Mouse (Mus musculus) macrophage (primary cell): ENCODE results near the gene Ndfip2. TPM values are rescaled to one million over a fixed set of nuclear protein-coding genes. Genes with fewer than 3 reads are reported as not detected.

Experiments
- H3K27ac ChIP-seq: fragments of 350-480 bp; formaldehyde crosslinking; 2 replicates; pipeline ENCODE4 v1.9.0; 2021
- H3K36me3 ChIP-seq: fragments of 350-480 bp; formaldehyde crosslinking; 2 replicates; pipeline ENCODE4 v1.9.0; 2021; ENCODE audit errors: inconsistent target
- H3K4me3 ChIP-seq: fragments of 350-480 bp; formaldehyde crosslinking; 2 replicates; pipeline ENCODE4 v1.9.0; 2021; ENCODE audit errors: inconsistent target
- H3K79me2 ChIP-seq: fragments of 350-480 bp; formaldehyde crosslinking; 2 replicates; pipeline ENCODE4 v1.9.0; 2021; ENCODE audit errors: inconsistent target
- WGBS: methylation state at CpG from one replicate; pipeline ENCODE4 v1.1.7; 2026; ENCODE audit warnings: inconsistent platforms; ENCODE audit not compliant: missing documents; 5-methylcytosine and 5-hydroxymethylcytosine counted together
- polyA plus RNA-seq: library from polyadenylated mRNA; stranded (reverse); fragments of 250-400 nt; gene quantifications from 3 replicates; pipeline ENCODE4 v1.2.4, GENCODE M21; 2018; ENCODE audit warnings: inconsistent platforms

The Ndfip2 gene
- polyA plus RNA-seq, 1 experiment from 2014 or later, result 22.0 TPM

GRCm38 (mm10) chr14:105259035-105259880, 885 bp downstream of the Ndfip2 start:
- Histone ChIP-seq H3K27ac (no peak overlapping the region), H3K36me3 (no peaks in the 10 kb centered on the region), H3K79me2 (peaks cover 53% of the 10 kb centered on the region), H3K4me3 (peak overlapping the region; percentile 64)
- WGBS, result 16% methylated on average over 24 of the region's 34 CpGs

- H3K27ac ChIP-seq, result no peak overlapping the region
- no peak overlapping the region for H3K4me3 ChIP-seq
- peaks cover 90% of the 10 kb centered on the region for H3K79me2 ChIP-seq
- 92% methylated on average over 5 of the region's 5 CpGs for WGBS
- H3K36me3 ChIP-seq, result no peaks in the 10 kb centered on the region
Measured at GRCm38 (mm10) chr14:105262923-105263322, 4.5 kb downstream of the Ndfip2 start.

GRCm38 (mm10) chr14:105267095-105267494, 8.7 kb downstream of the Ndfip2 start:
- no peaks in the 10 kb centered on the region for H3K36me3 ChIP-seq
- H3K4me3 ChIP-seq, result no peak overlapping the region
- H3K79me2 ChIP-seq, result peaks cover 100% of the 10 kb centered on the region
- WGBS, result 92% methylated on average over 6 of the region's 6 CpGs
- no peak overlapping the region for H3K27ac ChIP-seq

- WGBS, result 90% methylated on average over 5 of the region's 6 CpGs
- Histone ChIP-seq H3K4me3 (no peak overlapping the region), H3K36me3 (no peaks in the 10 kb centered on the region)
Measured at GRCm38 (mm10) chr14:105272030-105272429, 13.7 kb downstream of the Ndfip2 start.

GRCm38 (mm10) chr14:105272539-105272938, 14.2 kb downstream of the Ndfip2 start:
- Histone ChIP-seq H3K79me2 (peaks cover 100% of the 10 kb centered on the region), H3K36me3 (no peaks in the 10 kb centered on the region), H3K27ac (no peak overlapping the region), H3K4me3 (no peak overlapping the region)
- WGBS, result 88% methylated on average over 4 of the region's 4 CpGs

More at GRCm38 (mm10) chr14:105272030-105272429, 13.7 kb downstream of the Ndfip2 start:
- peaks cover 100% of the 10 kb centered on the region for H3K79me2 ChIP-seq
- H3K27ac ChIP-seq, result no peak overlapping the region

- Histone ChIP-seq H3K79me2 (peaks cover 100% of the 10 kb centered on the region), H3K4me3 (no peak overlapping the region), H3K36me3 (no peaks in the 10 kb centered on the region), H3K27ac (no peak overlapping the region)
- WGBS, result 72% methylated on average over 5 of the region's 5 CpGs
Measured at GRCm38 (mm10) chr14:105275196-105275595, 16.8 kb downstream of the Ndfip2 start.

GRCm38 (mm10) chr14:105277277-105277676, 18.9 kb downstream of the Ndfip2 start:
- H3K27ac ChIP-seq, result no peak overlapping the region
- peaks cover 100% of the 10 kb centered on the region for H3K79me2 ChIP-seq
- no peak overlapping the region for H3K4me3 ChIP-seq
- no peaks in the 10 kb centered on the region for H3K36me3 ChIP-seq
- WGBS, result 97% methylated on average over 5 of the region's 5 CpGs

- 100% methylated on average over 3 of the region's 3 CpGs for WGBS
- H3K36me3 ChIP-seq, result no peaks in the 10 kb centered on the region
- no peak overlapping the region for H3K4me3 ChIP-seq
- H3K79me2 ChIP-seq, result peaks cover 76% of the 10 kb centered on the region; the same call in 1 of the 2 replicates
- no peak overlapping the region for H3K27ac ChIP-seq
Measured at GRCm38 (mm10) chr14:105284062-105284461, 25.7 kb downstream of the Ndfip2 start.

GRCm38 (mm10) chr14:105287557-105287956, 29.2 kb downstream of the Ndfip2 start:
- Histone ChIP-seq H3K4me3 (no peak overlapping the region), H3K36me3 (0 out of 2 replicates have a peak, but pooled peaks cover 4% of the 10 kb centered on the region), H3K27ac (no peak overlapping the region), H3K79me2 (peaks cover 41% of the 10 kb centered on the region; the same call in 1 of the 2 replicates)
- 87% methylated on average over 4 of the region's 4 CpGs for WGBS

GRCm38 (mm10) chr14:105287972-105288371, 29.6 kb downstream of the Ndfip2 start:
- WGBS, result 94% methylated on average over 2 of the region's 2 CpGs
- Histone ChIP-seq H3K36me3 (peaks cover 8% of the 10 kb centered on the region; the same call in 1 of the 2 replicates), H3K4me3 (no peak overlapping the region), H3K79me2 (peaks cover 37% of the 10 kb centered on the region; the same call in 1 of the 2 replicates), H3K27ac (no peak overlapping the region)

GRCm38 (mm10) chr14:105288529-105288928, 30.2 kb downstream of the Ndfip2 start:
- H3K4me3 ChIP-seq, result no peak overlapping the region
- H3K27ac ChIP-seq, result no peak overlapping the region
- peaks cover 9% of the 10 kb centered on the region; the same call in 1 of the 2 replicates for H3K36me3 ChIP-seq
- 7% methylated on average over 2 of the region's 4 CpGs for WGBS
- peaks cover 32% of the 10 kb centered on the region; the same call in 1 of the 2 replicates for H3K79me2 ChIP-seq

GRCm38 (mm10) chr14:105292139-105292538, 33.8 kb downstream of the Ndfip2 start:
- 96% methylated on average over 9 of the region's 9 CpGs for WGBS
- no peak overlapping the region for H3K27ac ChIP-seq
- no peaks in the 10 kb centered on the region for H3K79me2 ChIP-seq
- no peak overlapping the region for H3K4me3 ChIP-seq
- H3K36me3 ChIP-seq, result peaks cover 9% of the 10 kb centered on the region; the same call in 1 of the 2 replicates

- no peaks in the 10 kb centered on the region for H3K79me2 ChIP-seq
- H3K4me3 ChIP-seq, result no peak overlapping the region
- 91% methylated on average over 3 of the region's 3 CpGs for WGBS
- peaks cover 9% of the 10 kb centered on the region; the same call in 1 of the 2 replicates for H3K36me3 ChIP-seq
- no peak overlapping the region for H3K27ac ChIP-seq
Measured at GRCm38 (mm10) chr14:105293777-105294176, 35.4 kb downstream of the Ndfip2 start.

GRCm38 (mm10) chr14:105295820-105296582, 37.6 kb downstream of the Ndfip2 start:
- H3K27ac ChIP-seq, result no peak overlapping the region
- peaks cover 9% of the 10 kb centered on the region; the same call in 1 of the 2 replicates for H3K36me3 ChIP-seq
- 59% methylated on average over 4 of the region's 6 CpGs for WGBS
- no peak overlapping the region for H3K4me3 ChIP-seq
- no peaks in the 10 kb centered on the region for H3K79me2 ChIP-seq
